Mouse (Mus musculus) adrenal gland, postnatal 10 days (tissue): Measurements from ENCODE around the gene Tlr4. TPM values are rescaled to one million over a fixed set of nuclear protein-coding genes. Genes with fewer than 3 reads are reported as not detected.

Source experiments
- DNase-seq: peaks from one replicate; pipeline ENCODE4 v3.0.0; 2021; ENCODE audit warnings: mixed read lengths
- total RNA-seq, 2 experiments: library from RNA; stranded (reverse); gene quantifications; 2 replicates each; pipeline ENCODE4 v1.2.3; 2021

Gene Tlr4
- total RNA-seq, 2 experiments from 2014 or later, result 6.0 to 7.6 TPM

- no peak for DNase-seq
These were observed 72.7 kb downstream of the Tlr4 start for GRCm38 (mm10) chr4:66900126-66900525.

GRCm38 (mm10) chr4:66901498-66901897 is 74.1 kb downstream of the Tlr4 start:
- no peak for DNase-seq

- no peak for DNase-seq
These were observed 81.0 kb downstream of the Tlr4 start for GRCm38 (mm10) chr4:66908376-66908775.

- no peak for DNase-seq
These were observed 92.4 kb downstream of the Tlr4 start for GRCm38 (mm10) chr4:66919630-66920372.

- DNase-seq, result peak; percentile 75
These were observed 96.4 kb downstream of the Tlr4 start for GRCm38 (mm10) chr4:66923616-66924276.

- DNase-seq, result no peak
These were observed 98.7 kb downstream of the Tlr4 start for GRCm38 (mm10) chr4:66926066-66926465.

- no peak for DNase-seq
These were observed 100.2 kb downstream of the Tlr4 start for GRCm38 (mm10) chr4:66927537-66928088.

- no peak for DNase-seq
These were observed 111.2 kb downstream of the Tlr4 start for GRCm38 (mm10) chr4:66938489-66939061.

- DNase-seq, result no peak
These were observed 114.5 kb downstream of the Tlr4 start for GRCm38 (mm10) chr4:66941894-66942293.

- no peak for DNase-seq
These were observed 116.3 kb downstream of the Tlr4 start for GRCm38 (mm10) chr4:66943699-66944098.

GRCm38 (mm10) chr4:66947657-66948056 is 120.3 kb downstream of the Tlr4 start:
- no peak for DNase-seq

GRCm38 (mm10) chr4:66974918-66975317 is 147.5 kb downstream of the Tlr4 start:
- peak; percentile 7 for DNase-seq
